Mouse (Mus musculus) left cerebral cortex, adult 9 months (tissue): Measurements from ENCODE around the gene Ezh1.
A peak's percentile ranks its signal among the peaks of the same experiment; 100 is the strongest.

Experiments
- DNase-seq, 2 experiments: peaks; one replicate each; pipeline ENCODE4 v3.0.0; 2022; ENCODE audit warnings: low spot score in 2 of 2

The Ezh1 gene

DNA sequence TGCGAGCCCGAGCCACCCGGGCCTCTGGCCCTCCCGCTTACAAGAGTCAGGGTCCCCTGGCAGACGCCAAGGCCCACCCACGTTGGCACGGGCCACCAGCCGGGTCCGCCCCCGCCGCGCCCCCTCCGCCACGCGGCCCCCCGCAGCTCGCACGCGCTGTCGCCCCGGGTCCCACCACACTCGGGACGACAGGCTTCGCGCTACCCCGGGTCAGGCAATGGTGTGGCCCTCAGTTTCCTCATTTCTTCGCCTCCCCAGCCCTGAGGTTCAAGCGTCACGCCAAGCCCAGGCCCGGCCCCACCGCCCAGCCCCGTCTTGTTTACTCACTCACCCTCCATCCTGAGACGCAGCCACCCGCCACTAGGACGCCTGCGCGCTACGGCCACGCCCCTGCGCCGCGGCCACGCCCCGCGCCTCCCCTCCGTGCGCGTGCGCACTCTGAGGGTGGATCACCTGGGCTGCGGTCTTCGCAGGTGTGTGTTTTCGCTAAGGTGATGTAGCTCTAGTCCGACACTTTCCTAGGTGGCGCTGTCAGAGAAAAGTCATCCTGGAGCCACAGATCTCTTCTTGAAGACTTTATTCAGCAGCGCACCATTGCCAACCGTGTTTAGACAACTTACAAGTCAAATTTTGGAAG lies at the start of gene Ezh1:
TSS of gene Ezh1 (minus strand) at position 399 of the 637 bp plus-strand sequence.
- peak; percentile 56 to 92 for DNase-seq

DNA sequence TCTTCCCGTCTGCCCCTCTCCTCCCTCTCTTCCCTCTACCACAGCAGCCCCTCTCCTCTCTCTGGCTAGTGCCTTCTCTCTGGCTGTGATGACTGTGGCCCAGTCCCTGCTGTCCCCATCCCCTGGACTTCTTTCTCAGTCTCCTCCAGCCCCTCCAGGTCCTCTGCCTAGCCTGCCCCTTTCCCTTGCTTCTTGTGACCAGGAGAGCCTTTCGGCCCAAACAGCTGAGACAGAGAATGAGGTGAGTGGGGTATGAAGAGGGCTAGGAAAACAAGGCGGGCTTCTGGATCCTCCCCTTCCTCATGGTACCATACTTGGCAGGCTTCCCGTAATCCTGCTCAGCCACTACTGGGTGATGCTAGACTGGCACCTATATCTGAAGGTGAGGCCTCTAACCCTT lies 49.0 kb upstream of the Ezh1 start:
- no peak for DNase-seq

DNA sequence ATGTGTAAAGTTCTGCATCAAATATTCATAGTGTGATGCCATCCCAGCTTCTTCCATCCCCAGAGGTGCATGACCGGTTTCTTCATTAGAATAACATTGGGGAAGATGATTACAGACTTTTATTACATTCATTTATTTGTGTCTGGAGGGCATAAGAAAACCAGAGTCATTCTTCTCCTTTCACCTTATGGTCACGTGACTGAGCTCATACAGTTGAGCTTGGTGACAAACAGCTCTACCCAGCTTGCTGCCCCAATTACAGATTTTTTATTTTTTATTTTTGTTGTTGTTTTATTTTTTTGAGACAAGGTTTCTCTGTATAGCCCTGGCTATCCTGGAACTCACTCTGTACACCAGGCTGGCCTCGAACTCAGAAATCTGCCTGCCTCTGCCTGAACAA lies 46.2 kb upstream of the Ezh1 start:
- no peak for DNase-seq

DNA sequence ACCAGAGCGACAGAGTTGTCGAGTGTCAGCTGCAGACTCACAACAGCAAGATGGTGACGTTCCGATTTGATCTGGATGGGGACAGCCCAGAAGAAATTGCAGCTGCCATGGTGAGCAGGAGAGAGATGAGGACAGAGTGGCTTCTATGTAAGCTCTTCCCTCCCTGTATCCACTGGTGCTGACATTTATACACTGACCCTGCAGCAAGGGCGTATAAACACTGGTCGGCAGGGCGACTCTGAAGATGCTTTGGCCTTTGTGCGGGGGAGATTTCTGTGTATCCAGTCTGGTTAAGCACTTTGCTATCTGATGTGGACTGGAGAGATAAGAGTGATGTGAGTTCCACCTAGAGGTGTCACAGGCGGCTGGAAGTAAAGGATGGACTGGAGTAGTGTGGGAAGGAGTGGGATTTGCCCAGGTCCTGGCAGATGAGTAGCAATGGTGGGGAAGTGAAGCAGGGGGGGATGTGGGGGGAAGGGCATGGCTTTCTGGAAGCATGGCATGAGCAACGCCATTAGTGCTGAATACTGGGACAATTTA lies 43.4 kb upstream of the Ezh1 start:
- DNase-seq, result no peak

DNA sequence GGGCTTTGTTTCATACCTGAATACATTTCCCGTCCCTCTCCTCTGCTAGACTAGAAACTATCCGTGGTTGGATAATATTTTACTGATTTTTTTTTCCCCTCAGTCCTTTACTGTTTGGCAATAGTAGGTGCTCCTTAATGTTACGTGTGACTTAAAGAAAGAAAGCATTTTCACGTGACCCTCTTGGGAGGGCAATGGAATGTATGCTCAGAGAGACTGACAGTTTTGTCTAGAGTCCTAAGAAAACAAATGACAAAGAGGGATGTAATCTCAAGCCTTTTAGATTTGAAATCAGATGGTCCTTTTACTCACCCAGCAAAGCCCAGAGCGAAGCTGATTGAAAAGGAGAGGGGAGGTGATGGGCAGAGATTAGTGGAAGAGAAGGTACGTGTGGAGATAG lies 39.6 kb upstream of the Ezh1 start:
- DNase-seq, result no peak

DNA sequence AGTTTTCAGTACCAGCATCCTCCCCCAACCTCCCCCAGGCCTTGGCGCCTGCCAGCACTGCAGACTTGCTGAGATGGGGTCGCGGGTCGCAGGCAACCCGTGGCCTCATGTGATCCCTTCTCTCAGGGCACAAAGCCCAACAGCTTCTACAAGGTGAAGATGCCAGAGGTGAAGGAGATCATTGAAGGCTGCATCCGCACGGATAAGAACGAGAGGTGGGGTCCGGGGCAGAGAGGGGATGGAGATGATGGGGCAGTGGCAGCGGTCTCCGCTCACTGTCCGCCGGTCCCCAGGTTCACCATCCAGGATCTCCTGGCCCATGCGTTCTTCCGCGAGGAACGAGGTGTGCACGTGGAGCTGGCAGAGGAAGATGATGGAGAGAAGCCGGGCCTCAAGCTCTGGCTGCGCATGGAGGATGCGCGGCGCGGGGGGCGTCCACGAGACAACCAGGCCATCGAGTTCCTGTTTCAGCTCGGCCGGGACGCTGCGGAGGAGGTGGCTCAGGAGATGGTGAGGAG lies 38.8 kb upstream of the Ezh1 start:
- no peak for DNase-seq

DNA sequence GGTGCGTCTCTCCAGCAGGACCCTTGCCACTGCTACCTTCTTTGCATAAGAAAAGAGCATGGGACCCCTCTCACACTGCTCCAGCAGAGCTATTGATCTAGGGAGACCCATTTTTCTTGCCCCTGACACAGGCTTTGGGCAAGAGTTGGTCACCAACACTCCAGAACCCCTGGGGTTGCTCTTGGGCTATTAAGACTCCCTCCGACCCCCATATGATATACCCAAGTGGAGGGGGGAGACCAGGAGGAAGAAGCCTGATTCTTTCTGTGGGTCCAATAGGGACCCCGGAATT lies 37.7 kb upstream of the Ezh1 start:
- DNase-seq, result no peak

DNA sequence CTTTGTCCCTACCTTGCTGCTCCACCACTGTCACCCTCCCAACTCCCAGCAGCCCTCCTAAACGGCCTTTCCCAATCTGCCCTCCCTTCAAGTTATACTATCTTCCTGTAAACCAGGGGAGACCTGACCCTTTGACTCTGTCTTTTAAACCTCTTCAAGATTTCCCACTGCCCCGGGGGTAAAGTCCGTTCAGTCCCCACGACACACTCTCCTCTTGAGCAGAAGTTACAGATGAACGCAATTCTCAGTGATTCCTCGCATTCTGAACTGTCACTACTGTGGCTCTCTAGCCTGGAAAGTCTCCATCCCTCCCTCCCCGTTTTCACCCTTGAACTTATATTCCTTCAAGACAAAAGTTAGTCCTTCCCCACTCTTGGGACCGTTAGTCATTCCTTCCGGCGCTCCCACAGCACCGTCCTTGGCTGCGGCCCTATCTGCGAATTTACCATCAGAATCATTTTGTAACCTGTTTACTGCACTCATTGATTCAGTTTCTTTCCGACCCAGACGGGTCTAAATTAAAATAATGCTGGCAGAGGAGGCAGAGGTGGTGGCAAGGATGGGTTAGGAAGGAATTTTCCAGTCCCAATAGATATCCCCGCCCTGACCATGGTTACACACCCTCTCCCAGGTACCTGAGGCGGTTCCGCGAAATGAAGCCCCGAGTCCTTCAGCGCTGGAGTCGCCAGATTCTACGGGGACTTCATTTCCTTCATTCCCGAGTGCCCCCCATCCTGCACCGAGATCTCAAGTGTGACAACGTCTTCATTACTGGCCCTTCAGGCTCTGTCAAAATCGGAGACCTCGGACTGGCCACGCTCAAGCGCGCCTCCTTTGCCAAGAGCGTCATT lies 37.1 kb upstream of the Ezh1 start:
- no peak for DNase-seq

DNA sequence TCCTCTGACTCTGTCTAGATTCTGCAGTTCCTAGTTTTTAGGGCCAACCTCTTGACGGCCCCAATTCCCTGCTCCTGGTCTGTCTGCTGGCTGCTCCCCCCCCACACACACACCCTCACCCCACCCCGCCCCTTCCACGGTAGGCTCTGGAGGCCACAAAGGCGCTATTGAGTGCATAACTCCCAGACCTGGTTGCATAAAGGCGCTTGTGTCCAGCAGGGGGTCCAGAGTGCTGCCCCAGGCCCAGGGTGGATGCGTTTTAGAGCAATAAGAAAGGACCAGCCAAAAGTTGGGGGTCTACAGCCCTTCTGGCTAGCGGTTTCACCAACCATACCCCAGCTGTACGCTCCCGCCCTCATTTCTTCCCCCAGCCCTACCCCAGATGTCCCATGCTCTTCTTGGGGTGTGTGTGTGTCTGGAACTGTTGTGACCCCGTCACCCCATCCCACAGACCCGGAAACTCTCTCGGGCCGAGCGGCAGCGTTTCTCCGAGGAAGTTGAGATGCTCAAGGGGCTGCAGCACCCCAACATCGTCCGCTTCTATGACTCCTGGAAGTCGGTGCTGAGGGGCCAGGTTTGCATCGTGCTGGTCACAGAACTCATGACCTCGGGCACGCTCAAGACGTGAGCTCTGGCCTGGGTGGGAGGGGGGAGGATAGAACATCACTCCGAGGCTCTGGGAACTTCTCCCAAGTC lies 36.2 kb upstream of the Ezh1 start:
- no peak for DNase-seq

DNA sequence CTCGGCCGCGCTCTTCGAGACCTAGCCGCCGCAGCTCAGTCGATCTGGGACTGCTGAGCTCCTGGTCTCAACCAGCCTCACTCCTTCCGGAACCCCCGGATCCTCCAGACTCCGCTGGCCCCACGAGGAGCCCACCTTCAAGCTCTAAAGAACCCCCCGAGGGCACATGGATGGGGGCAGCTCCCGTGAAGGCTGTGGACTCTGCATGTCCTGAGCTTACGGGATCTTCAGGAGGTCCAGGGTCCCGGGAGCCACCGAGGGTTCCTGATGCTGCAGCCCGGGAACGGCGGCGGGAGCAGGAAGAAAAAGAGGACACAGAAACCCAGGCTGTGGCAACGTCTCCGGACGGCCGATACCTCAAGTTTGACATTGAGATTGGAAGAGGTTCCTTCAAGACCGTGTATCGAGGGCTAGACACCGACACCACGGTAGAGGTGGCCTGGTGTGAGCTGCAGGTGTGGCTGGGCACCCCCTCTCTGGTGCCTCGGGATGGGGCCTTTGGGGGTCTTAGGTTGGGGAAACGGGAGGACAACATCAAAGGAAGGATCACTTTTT lies 34.6 kb upstream of the Ezh1 start:
- DNase-seq, result no peak

DNA sequence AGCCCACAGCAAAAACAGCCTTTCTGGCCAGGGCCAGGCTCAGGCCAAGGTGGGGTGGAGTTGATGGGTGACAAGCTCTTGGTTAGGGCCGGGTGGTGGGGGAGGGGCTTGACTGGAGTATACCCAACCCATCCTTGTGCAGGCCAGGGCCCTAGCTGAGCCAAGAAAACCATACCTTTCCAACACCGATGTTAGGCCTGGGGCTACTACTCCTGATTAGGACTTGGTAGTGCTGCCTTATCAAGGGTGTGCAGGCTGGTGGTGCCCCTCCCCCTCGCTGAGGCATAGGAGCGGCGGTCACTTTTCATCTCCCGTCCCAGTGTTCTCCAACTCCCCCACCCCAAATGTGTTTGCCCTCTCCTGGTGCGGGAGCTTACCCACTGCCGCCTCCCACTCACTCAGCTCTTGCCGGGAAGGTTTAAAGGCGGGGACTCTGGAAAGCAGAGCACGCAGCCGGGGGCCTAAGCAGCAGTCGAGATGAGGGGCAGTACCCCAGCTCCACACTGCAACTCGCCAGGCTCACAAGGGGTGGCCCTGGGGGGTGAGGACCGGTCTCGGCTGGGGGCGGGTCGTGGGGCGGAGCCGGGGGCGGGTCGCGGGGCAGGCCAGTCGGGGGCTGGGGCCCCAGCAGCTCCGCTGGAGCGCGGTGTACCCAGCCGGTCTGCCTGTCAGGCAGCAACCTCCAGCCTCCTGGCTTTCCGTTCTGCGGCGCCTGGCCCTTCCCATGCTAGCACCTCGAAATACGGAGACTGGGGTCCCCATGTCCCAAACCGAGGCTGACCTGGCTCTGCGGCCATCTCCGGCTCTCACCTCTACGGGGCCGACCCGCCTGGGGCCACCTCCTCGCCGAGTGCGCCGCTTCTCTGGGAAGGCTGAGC lies 33.9 kb upstream of the Ezh1 start, which contains the start of gene Wnk4:
TSS of gene Wnk4 (plus strand) at position 620 of the 878 bp plus-strand sequence.
- no peak for DNase-seq

DNA sequence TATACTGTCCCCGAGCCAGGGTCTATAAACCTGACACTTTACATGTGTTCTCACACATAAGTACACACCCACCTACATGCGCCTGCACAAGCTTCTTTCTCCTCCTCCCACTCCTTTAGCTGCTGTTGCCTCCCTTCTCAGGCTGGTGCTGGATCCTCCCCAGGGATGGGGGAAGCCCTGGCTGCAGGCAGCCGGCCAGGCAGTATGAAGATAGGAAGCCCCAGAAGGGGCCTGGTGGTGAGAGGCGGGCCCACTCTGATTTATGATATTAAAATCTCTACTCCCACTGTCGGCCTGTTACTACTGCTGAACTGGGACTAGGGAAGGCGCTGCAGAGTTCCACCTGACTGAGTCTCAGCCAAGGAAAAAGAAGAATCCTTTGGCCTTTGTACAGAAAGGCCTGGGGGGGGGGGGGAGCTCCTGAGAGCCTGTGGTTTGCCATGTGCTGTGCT lies 33.0 kb upstream of the Ezh1 start:
- DNase-seq, result peak; percentile 55 to 79

DNA sequence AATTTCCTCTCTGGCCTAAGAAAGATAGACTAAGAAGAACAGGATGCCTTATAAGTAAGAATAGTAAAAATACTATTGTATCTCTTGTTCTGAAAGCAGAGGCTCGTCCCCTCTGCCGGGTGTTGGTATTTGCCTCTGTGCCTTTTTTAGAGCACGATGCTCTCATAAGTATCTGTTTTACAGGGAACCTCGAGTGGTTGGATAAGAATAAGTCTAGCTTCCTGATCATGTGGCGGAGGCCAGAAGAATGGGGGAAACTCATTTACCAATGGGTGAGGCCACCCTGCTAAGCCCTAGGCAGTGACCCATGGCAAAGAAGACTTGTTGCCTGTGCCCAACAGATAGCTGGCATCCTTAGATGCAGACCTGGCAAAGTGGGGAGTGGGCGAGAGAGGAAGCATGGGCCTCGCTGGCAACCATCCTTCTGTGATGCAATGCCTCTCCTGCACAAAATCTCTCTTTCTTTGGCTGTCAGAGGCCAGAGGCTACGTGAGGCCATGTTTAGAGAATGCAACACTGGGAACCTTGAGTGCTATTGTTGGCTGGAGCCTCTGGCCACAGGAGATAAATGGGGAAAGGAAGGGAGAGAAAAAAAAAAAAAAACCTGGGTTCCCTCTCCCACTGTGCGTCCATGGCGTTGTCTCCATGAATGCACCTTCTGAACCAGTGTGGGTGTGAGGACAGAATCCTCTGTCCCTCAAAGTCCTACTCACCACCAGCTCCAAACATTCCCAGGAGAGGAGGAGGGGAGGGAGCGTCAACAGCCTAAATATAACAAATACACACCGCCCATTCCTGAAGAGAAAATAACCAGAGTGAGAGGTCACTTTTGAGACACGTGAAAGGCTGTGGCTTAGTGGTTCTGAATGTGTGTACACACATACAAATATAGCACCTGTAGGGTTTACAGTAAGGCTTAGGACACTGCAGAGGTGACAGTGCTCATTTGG lies 29.8 kb upstream of the Ezh1 start:
- DNase-seq, result no peak

DNA sequence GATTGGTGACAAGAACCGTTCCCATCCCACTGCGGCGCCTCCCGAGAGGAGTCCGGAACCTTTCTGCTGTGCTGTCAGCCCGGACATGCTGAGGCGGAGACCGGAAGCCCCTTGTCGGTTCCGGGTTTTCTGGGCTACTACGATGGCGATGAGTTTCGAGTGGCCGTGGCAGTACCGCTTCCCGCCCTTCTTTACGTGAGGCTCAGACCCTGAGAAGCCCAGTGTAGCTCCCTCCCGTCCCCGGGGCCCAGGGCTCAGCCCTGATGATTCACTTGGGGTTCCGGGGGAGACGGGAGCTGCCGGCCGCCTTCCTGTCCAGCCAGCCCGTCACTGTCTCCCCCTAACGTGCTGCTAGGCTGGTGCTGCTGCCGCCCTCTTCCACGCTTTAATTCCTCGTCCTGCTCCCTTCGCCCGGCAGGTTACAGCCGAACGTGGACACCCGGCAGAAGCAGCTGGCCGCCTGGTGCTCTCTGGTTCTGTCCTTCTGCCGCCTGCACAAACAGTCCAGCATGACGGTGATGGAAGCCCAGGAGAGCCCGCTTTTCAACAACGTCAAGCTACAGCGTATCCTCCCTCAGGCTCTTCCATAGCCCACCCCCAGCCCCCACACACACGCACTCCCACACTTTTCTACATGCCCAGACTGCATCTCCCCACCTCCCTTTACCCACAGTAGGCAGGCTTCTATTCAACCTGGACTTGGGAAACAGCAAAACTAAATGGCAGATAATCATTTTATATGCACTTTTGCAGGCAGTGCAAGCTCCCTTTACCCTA lies 27.5 kb upstream of the Ezh1 start, which contains the start of gene Vps25:
TSS of gene Vps25 (plus strand) at position 95 of the 777 bp plus-strand sequence.
- peak in 1 of 2 experiments; percentile 84 for DNase-seq

DNA sequence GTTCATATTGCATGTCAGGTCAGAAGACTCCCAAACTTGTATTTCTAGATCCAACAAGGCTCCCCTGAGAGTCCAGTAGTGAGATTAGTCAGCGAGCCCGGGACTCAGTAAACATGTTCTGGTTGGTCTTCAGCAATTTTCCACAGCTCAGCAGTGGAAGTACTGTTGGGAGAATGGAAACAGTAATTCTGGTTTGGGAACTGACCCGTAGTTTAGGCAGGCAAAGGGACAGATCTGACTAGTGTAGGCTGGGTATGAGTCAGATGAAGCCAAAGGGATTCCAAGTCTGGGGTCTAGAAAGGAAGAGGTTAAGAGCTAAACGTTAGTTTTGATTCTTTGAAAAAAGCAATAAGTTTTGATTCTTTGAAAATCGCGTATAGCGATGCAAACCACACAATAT lies 26.7 kb upstream of the Ezh1 start:
- no peak for DNase-seq

DNA sequence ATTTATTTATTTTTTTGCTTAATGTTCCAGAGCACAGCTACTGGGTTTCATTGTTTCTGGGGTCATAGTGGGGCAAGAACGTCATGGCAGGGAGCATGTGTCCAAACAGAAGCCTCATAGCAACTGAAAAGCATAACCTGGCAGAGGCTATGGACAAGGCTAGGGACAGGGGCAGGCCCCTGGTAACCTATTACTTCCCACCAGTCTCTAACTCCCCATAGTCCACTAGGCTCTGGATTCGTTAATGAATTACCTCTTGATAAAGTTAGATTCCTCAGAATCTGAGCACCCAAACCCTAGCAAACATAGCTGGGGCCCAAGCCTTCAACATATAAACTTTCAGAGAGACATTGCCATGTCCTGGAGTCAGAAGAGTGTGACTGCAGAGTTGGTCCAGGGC lies 24.8 kb upstream of the Ezh1 start:
- DNase-seq, result no peak

DNA sequence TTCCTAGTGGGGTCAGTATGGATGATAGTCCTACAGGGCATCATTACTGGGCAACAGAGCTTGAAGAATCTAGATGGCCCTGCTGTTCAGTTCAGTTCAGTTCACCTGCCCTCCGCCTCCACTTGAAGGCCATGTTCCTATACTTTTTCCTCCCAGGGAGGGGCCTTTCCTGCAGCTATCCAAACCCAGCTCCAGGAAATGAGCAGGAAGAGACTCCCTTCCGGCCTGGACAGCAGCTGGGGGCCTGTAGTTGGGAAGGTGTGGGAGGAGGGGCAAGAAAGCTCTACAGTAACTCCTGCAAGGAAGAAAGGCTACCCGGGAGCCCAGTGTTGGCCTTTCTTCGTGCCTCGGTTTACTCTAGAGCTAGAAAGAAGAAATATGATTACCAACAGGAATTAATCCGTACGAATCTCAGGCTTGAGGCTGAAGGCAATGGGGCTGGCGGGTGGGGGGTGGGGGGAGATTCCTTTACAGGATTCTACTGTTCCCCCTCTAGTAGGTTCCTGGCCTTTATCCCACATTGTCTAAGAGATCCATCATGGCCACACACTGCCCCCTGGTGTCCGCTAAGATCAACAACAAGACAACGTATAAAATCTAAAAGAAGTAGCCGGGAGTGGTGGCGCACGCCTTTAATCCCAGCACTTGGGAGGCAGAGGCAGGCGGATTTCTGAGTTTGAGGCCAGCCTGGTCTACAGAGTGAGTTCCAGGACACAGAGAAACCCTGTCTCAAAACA lies 22.2 kb upstream of the Ezh1 start:
- DNase-seq, result peak in 1 of 2 experiments; percentile 58

DNA sequence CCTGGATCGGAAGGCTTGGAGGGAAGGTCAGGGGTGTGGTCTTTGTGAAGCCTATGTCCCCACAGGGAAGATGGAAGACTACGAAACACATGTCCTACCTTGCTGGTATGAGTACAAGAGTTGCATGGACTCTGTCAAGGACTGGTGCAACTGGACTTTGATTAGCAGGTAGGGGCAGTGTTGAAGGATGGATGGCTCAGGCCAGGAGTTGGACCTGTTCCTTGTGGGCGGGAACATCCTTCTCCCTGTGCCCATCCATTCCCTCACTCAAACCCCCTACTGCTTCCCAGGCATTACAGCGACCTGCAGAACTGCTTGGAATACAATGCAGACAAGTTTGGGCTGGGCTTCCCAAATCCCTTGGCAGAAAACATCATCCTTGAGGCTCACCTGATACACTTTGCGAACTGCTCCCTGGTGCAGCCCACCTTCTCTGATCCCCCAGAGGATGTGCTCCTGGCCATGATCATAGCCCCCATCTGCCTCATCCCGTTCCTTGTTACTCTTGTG lies 21.3 kb upstream of the Ezh1 start:
- DNase-seq, result no peak
